Mouse (Mus musculus): ENCODE measurements around the gene Sec24a. TPM values are rescaled to one million over a fixed set of nuclear protein-coding genes. Genes with fewer than 3 reads are reported as not detected.
"Not testable (repeated sequence)": the region's sequence is repeated elsewhere in the genome, so short reads cannot be mapped to it uniquely, and the experiment has no call there.

Sec24a gene
- polyA plus RNA-seq, 1 experiment: 13.9 TPM

GRCm38 (mm10) chr11:51706451-51706850 lies 57.0 kb downstream of the Sec24a start:
- TF ChIP-seq POLR2A (IDR thresholded peaks at IDR 0.05; ENCODE audit: borderline replicate concordance, extremely low read depth, insufficient read depth, insufficient read length, poor library complexity, severe bottlenecking): no peak
- TF ChIP-seq CTCF (IDR thresholded peaks at IDR 0.05; ENCODE audit: borderline replicate concordance, extremely low read depth, insufficient read depth, insufficient read length): no peak
- DNase-seq (ENCODE audit: low read depth): no peak

GRCm38 (mm10) chr11:51703379-51703998 lies 59.9 kb downstream of the Sec24a start:
- DNase-seq (ENCODE audit: low read depth): peak; percentile 7
- TF ChIP-seq CTCF (IDR thresholded peaks at IDR 0.05; ENCODE audit: borderline replicate concordance, extremely low read depth, insufficient read depth, insufficient read length) (peak; percentile 32; the same call in 1 of the 2 replicates), POLR2A (IDR thresholded peaks at IDR 0.05; ENCODE audit: borderline replicate concordance, extremely low read depth, insufficient read depth, insufficient read length, poor library complexity, severe bottlenecking) (no peak)

DNA sequence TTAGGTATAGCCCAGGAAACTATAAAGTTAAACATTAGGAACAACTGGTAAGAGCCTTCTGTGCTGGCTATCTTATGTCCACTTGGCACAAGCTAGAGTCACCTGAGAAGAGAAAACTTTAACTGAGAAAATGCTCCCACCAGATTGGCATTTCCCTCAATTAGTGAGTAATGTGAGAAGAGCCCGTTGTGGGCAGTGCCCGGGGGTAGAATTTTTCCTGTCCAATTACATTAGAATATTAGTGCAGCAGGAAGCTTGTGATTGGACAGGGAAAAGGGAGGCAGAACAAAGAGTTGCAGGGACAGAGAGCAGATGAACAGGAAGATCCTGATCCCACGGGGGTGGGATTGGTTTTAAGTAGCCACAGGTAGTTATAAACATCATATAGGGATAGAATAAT lies 60.6 kb downstream of the Sec24a start:
- no peak for TF ChIP-seq POLR2A (IDR thresholded peaks at IDR 0.05; ENCODE audit: borderline replicate concordance, extremely low read depth, insufficient read depth, insufficient read length, poor library complexity, severe bottlenecking)
- TF ChIP-seq CTCF (IDR thresholded peaks at IDR 0.05; ENCODE audit: borderline replicate concordance, extremely low read depth, insufficient read depth, insufficient read length): no peak
- DNase-seq (ENCODE audit: low read depth): no peak

DNA sequence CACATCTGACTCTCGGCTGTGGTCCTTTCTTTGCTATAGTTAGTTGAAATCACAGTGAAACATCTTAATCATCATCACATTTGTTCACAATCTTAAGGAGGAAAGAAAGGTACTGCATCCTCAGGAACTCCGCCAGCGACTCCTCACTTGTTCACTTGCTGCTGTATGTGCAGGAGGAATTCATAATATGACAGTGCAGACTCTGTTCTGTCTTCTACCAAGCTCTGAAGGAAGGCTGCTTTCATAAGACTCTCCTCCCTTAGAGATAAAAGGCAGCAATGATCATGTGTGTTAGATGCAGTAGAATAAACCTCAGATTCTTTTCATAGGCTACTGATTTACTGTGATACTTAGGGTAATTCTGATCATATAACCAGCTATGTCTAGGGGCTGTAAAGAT lies 68.5 kb downstream of the Sec24a start:
- DNase-seq (ENCODE audit: low read depth): no peak
- TF ChIP-seq POLR2A (IDR thresholded peaks at IDR 0.05; ENCODE audit: borderline replicate concordance, extremely low read depth, insufficient read depth, insufficient read length, poor library complexity, severe bottlenecking) (no peak), CTCF (IDR thresholded peaks at IDR 0.05; ENCODE audit: borderline replicate concordance, extremely low read depth, insufficient read depth, insufficient read length) (no peak)

DNA sequence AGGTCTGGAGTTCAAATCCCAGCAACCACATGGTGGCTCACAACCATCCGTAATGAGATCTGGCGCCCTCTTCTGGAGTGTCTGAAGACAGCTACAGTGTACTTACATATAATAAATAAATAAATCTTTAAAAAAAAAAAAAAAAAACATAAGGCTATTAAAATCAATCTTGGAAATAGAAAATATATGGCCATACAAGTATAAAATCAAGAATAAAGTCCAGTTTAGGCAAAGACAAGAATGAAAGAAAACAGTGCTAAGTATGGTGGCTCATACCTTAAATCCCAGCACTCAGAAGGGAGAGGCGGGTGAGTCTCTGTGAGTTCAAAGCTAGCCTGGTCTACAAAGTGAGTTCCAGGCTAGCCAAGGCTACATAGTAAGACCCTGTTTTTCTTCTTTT lies 72.8 kb downstream of the Sec24a start:
- not testable (repeated sequence) for DNase-seq (ENCODE audit: low read depth)

DNA sequence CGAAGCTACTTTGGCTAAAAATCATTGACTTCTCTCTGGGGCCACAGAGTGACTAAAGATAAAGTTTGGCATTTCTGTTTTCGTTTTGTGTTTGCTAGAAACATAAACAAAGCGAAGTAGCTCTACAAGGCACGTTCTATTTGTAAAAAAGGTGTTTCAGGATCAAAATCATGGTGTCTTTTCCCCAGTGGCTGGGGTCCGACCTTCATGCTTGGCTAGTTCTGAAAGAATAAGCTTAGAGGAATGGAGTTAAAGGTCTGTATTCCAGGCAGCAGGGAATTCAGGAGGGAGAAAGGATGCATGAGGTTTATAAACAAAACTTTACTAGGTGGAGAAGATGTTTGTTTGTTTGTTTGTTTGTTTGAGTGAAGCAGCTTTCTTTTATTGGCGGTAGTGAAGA lies 74.1 kb downstream of the Sec24a start:
- TF ChIP-seq POLR2A (IDR thresholded peaks at IDR 0.05; ENCODE audit: borderline replicate concordance, extremely low read depth, insufficient read depth, insufficient read length, poor library complexity, severe bottlenecking) (no peak), CTCF (IDR thresholded peaks at IDR 0.05; ENCODE audit: borderline replicate concordance, extremely low read depth, insufficient read depth, insufficient read length) (no peak)
- no peak for DNase-seq (ENCODE audit: low read depth)

GRCm38 (mm10) chr11:51688330-51689328 lies 74.8 kb downstream of the Sec24a start, which contains the start of gene 0610009B22Rik:
Gene 0610009B22Rik, minus strand, starts transcription at chr11:51688874.
- TF ChIP-seq POLR2A (IDR thresholded peaks at IDR 0.05; ENCODE audit: borderline replicate concordance, extremely low read depth, insufficient read depth, insufficient read length, poor library complexity, severe bottlenecking) (peak; percentile 80; the same call in 1 of the 2 replicates), CTCF (IDR thresholded peaks at IDR 0.05; ENCODE audit: borderline replicate concordance, extremely low read depth, insufficient read depth, insufficient read length) (no peak)
- DNase-seq (ENCODE audit: low read depth): peak; percentile 100

GRCm38 (mm10) chr11:51681976-51682374 lies 81.5 kb downstream of the Sec24a start:
- TF ChIP-seq CTCF (IDR thresholded peaks at IDR 0.05; ENCODE audit: borderline replicate concordance, extremely low read depth, insufficient read depth, insufficient read length) (no peak), POLR2A (IDR thresholded peaks at IDR 0.05; ENCODE audit: borderline replicate concordance, extremely low read depth, insufficient read depth, insufficient read length, poor library complexity, severe bottlenecking) (no peak)
- no peak for DNase-seq (ENCODE audit: low read depth)

- TF ChIP-seq POLR2A (IDR thresholded peaks at IDR 0.05; ENCODE audit: borderline replicate concordance, extremely low read depth, insufficient read depth, insufficient read length, poor library complexity, severe bottlenecking) (no peak), CTCF (IDR thresholded peaks at IDR 0.05; ENCODE audit: borderline replicate concordance, extremely low read depth, insufficient read depth, insufficient read length) (peak; percentile 85)
- DNase-seq (ENCODE audit: low read depth): peak; percentile 92
Measured at GRCm38 (mm10) chr11:51681324-51681975, 82.0 kb downstream of the Sec24a start.

DNA sequence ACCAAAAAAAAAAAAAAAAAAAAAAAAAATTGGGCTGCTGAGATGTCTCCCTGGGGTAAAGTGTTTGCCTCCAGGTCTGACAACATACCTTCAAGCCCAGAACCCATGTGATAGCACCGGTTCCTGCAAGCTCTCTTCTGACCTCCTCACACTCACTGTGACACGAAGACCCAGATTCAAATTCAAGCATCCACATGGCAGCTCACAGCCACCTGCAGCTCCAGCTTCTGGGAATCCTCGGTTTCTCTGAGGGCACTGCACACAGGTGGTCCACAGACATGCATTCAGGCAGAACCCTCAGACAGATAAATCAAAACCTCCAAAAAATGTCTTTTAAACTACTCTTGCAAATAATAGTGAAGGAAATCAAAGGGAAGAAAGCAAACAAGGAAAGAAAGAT lies 84.0 kb downstream of the Sec24a start:
- TF ChIP-seq POLR2A (IDR thresholded peaks at IDR 0.05; ENCODE audit: borderline replicate concordance, extremely low read depth, insufficient read depth, insufficient read length, poor library complexity, severe bottlenecking) (no peak), CTCF (IDR thresholded peaks at IDR 0.05; ENCODE audit: borderline replicate concordance, extremely low read depth, insufficient read depth, insufficient read length) (no peak)
- DNase-seq (ENCODE audit: low read depth): no peak

GRCm38 (mm10) chr11:51677737-51678418 lies 85.6 kb downstream of the Sec24a start:
- TF ChIP-seq CTCF (IDR thresholded peaks at IDR 0.05; ENCODE audit: borderline replicate concordance, extremely low read depth, insufficient read depth, insufficient read length) (no peak), POLR2A (IDR thresholded peaks at IDR 0.05; ENCODE audit: borderline replicate concordance, extremely low read depth, insufficient read depth, insufficient read length, poor library complexity, severe bottlenecking) (no peak)
- DNase-seq (ENCODE audit: low read depth): no peak
